Mouse (Mus musculus) kidney, postnatal 0 days (tissue): ENCODE results near the gene B4galnt4. TPM values are rescaled to one million over a fixed set of nuclear protein-coding genes. Genes with fewer than 3 reads are reported as not detected.

ENCODE experiments used
- ATAC-seq: fragments of 200-750 bp; cut with Nextera tagmentation; replicated peaks from 2 replicates; pipeline ENCODE4 v1.8.0; 2017; ENCODE audit warnings: low read depth, moderate number of reproducible peaks, moderate TSS enrichment, moderate library complexity; ENCODE audit not compliant: low FRiP score
- DNase-seq: peaks from one replicate; pipeline ENCODE4 v3.0.0-alpha.2; 2016; ENCODE audit warnings: low spot score
- H3K27ac ChIP-seq: fragments of 300-500 bp; sonication (generic); 2 replicates; pipeline ENCODE4 v1.5.1; 2014; ENCODE audit warnings: mild to moderate bottlenecking
- H3K27me3 ChIP-seq: fragments of 300-500 bp; sonication (generic); 2 replicates; pipeline ENCODE4 v1.6.1; 2014; ENCODE audit warnings: low read length, mixed read lengths; ENCODE audit not compliant: insufficient read depth
- H3K36me3 ChIP-seq: fragments of 300-500 bp; sonication (generic); 2 replicates; pipeline ENCODE4 v1.6.1; 2014; ENCODE audit warnings: low read length, mixed read lengths; ENCODE audit not compliant: insufficient read depth
- H3K4me1 ChIP-seq: fragments of 300-500 bp; sonication (generic); replicated peaks from 2 replicates; pipeline ENCODE4 v1.6.1; 2014; ENCODE audit warnings: antibody characterized with exemption, low read length, mixed read lengths; ENCODE audit not compliant: insufficient read depth
- H3K4me2 ChIP-seq: fragments of 300-500 bp; sonication (generic); 2 replicates; pipeline ENCODE4 v1.6.1; 2014; ENCODE audit warnings: mild to moderate bottlenecking, low read length, moderate library complexity, mixed read lengths
- H3K4me3 ChIP-seq: fragments of 300-500 bp; sonication (generic); replicated peaks from 2 replicates; pipeline ENCODE4 v1.5.1; 2014; ENCODE audit warnings: low read depth, low read length
- H3K9ac ChIP-seq: fragments of 300-500 bp; sonication (generic); 2 replicates; pipeline ENCODE4 v1.6.1; 2014; ENCODE audit warnings: low read depth, low read length
- H3K9me3 ChIP-seq: fragments of 300-500 bp; sonication (generic); replicated peaks from 2 replicates; pipeline ENCODE4 v1.6.1; 2016; ENCODE audit warnings: low read length, inconsistent platforms, mixed read lengths
- CTCF ChIP-seq: IDR thresholded peaks from 2 replicates; pipeline ENCODE4 v1.5.1; 2016; ENCODE audit warnings: antibody characterized with exemption, low read depth, mild to moderate bottlenecking, moderate library complexity
- WGBS: fragments of 180-500 bp; shearing (Covaris S2); extraction: QIAGEN DNeasy Blood & Tissue Kit; methylation state at CpG from one replicate; pipeline ENCODE4 v1.1.7; 2014; 5-methylcytosine and 5-hydroxymethylcytosine counted together
- polyA plus RNA-seq: library from polyadenylated mRNA; unstranded; fragments of >200 nt; fragmentation: Nextera tagmentation; extraction: Ambion mirVana; gene quantifications from 2 replicates; pipeline ENCODE4 v1.2.1, GENCODE M21; 2015

B4galnt4 gene
- polyA plus RNA-seq, 1 experiment from 2014 or later: 7.4 TPM

- ATAC-seq: no peak
- Histone ChIP-seq H3K27me3 (no peaks in the 10 kb centered on the region), H3K9me3 (no peaks in the 10 kb centered on the region), H3K4me2 (no peak overlapping the region), H3K4me1 (peaks cover 16% of the 10 kb centered on the region), H3K27ac (no peak overlapping the region), H3K4me3 (no peak overlapping the region), H3K9ac (no peak overlapping the region), H3K36me3 (no peaks in the 10 kb centered on the region)
- WGBS: 71% methylated on average over 8 of the region's 8 CpGs
- no peak for DNase-seq
- no peak for TF ChIP-seq CTCF
These were observed 29.3 kb downstream of the B4galnt4 start for GRCm38 (mm10) chr7:141090228-141090627.

- no peaks in the 10 kb centered on the region for H3K36me3 ChIP-seq
- peak overlapping the region; percentile 48 for H3K4me2 ChIP-seq
- H3K27ac ChIP-seq: no peak overlapping the region
- no peaks in the 10 kb centered on the region for H3K9me3 ChIP-seq
- peaks cover 16% of the 10 kb centered on the region for H3K4me1 ChIP-seq
- 5% methylated on average over 37 of the region's 37 CpGs for WGBS
- no peak overlapping the region for H3K9ac ChIP-seq
- no peak overlapping the region for H3K4me3 ChIP-seq
- ATAC-seq (peak; percentile 63), DNase-seq (peak; percentile 90)
- H3K27me3 ChIP-seq: no peaks in the 10 kb centered on the region
- peak; percentile 69 for TF ChIP-seq CTCF
These were observed 31.3 kb downstream of the B4galnt4 start for GRCm38 (mm10) chr7:141092051-141092735.

GRCm38 (mm10) chr7:141093950-141094349 is 33.0 kb downstream of the B4galnt4 start:
- Histone ChIP-seq H3K4me2 (no peak overlapping the region), H3K9ac (no peak overlapping the region), H3K36me3 (no peaks in the 10 kb centered on the region), H3K4me1 (peaks cover 16% of the 10 kb centered on the region), H3K9me3 (no peaks in the 10 kb centered on the region), H3K27ac (peak overlapping the region; percentile 78), H3K4me3 (no peak overlapping the region), H3K27me3 (no peaks in the 10 kb centered on the region)
- no peak for TF ChIP-seq CTCF
- DNase-seq (peak; percentile 54), ATAC-seq (peak; percentile 70)
- 62% methylated on average over 6 of the region's 6 CpGs for WGBS

- no peak for DNase-seq
- WGBS: 51% methylated on average over 15 of the region's 15 CpGs
- H3K4me2 ChIP-seq: peak overlapping the region; percentile 30; the same call in 1 of the 2 replicates
These were observed 33.7 kb downstream of the B4galnt4 start for GRCm38 (mm10) chr7:141094487-141095205.

GRCm38 (mm10) chr7:141096021-141096420 is 35.1 kb downstream of the B4galnt4 start:
- DNase-seq: no peak
- Histone ChIP-seq H3K4me1 (peaks cover 24% of the 10 kb centered on the region), H3K9ac (peak overlapping the region; percentile 15; the same call in 1 of the 2 replicates)

More at GRCm38 (mm10) chr7:141094487-141095205, 33.7 kb downstream of the B4galnt4 start:
- TF ChIP-seq CTCF: no peak
- Histone ChIP-seq H3K36me3 (no peaks in the 10 kb centered on the region), H3K27me3 (no peaks in the 10 kb centered on the region), H3K27ac (peak overlapping the region; percentile 78), H3K4me1 (peaks cover 17% of the 10 kb centered on the region), H3K9me3 (no peaks in the 10 kb centered on the region), H3K4me3 (no peak overlapping the region), H3K9ac (no peak overlapping the region)
- ATAC-seq: peak; percentile 64

GRCm38 (mm10) chr7:141096649-141097056 is 35.7 kb downstream of the B4galnt4 start:
- Histone ChIP-seq H3K9ac (no peak overlapping the region), H3K36me3 (no peaks in the 10 kb centered on the region), H3K4me1 (peaks cover 24% of the 10 kb centered on the region), H3K4me3 (no peak overlapping the region), H3K4me2 (peak overlapping the region; percentile 34), H3K27ac (peak overlapping the region; percentile 78), H3K27me3 (no peaks in the 10 kb centered on the region), H3K9me3 (no peaks in the 10 kb centered on the region)
- peak; percentile 61 for DNase-seq
- peak; percentile 31; the same call in 1 of the 2 replicates for TF ChIP-seq CTCF
- ATAC-seq: no peak
- WGBS: 50% methylated on average over 6 of the region's 6 CpGs

More at GRCm38 (mm10) chr7:141096021-141096420, 35.1 kb downstream of the B4galnt4 start:
- peak overlapping the region; percentile 34 for H3K4me2 ChIP-seq
- H3K9me3 ChIP-seq: no peaks in the 10 kb centered on the region
- H3K36me3 ChIP-seq: no peaks in the 10 kb centered on the region
- peak overlapping the region; percentile 78 for H3K27ac ChIP-seq
- 72% methylated on average over 6 of the region's 6 CpGs for WGBS
- H3K4me3 ChIP-seq: no peak overlapping the region
- no peaks in the 10 kb centered on the region for H3K27me3 ChIP-seq
- TF ChIP-seq CTCF: no peak
- ATAC-seq: no peak
